Mouse (Mus musculus) left cerebral cortex, adult 6 months (tissue): ENCODE data around the gene Gm3029. TPM values are rescaled to one million over a fixed set of nuclear protein-coding genes. Genes with fewer than 3 reads are reported as not detected.

ENCODE experiments used
- long read RNA-seq, 2 experiments: library from polyadenylated mRNA; unstranded; transcript quantifications; one replicate each; pipeline ENCODE4 v2.0.0; 2019 to 2020
- polyA plus RNA-seq: library from polyadenylated mRNA; unstranded; fragments of <200 nt; fragmentation: Nextera tagmentation; gene quantifications from 2 replicates; pipeline ENCODE4 v1.2.3, GENCODE M21; 2021

Gene Gm3029
- not detected in 2 replicates for polyA plus RNA-seq
- long read RNA-seq, experiment 1 = 0 reads
- long read RNA-seq, experiment 2 = 0 reads

GRCm38 (mm10) chr14:3931456-3931855, at the start of gene Gm3029:
Gm3029 (plus strand) TSS chr14:3931756.

GRCm38 (mm10) chr14:3883872-3884271, 47.7 kb upstream of the Gm3029 start, which contains the start of gene Gm2916:
Gm2916 (plus strand) TSS chr14:3884172.

GRCm38 (mm10) chr14:3963247-3963646, 31.7 kb downstream of the Gm3029 start, which contains the start of gene Gm3095:
Gm3095 (plus strand) TSS chr14:3963547.

Other genes starting within 250 kb of the Gm3029 start
- gene Gm3043, start 243.0 kb upstream of the Gm3029 start, polyA plus RNA-seq = not detected in 2 replicates
- gene Gm3002, start 121.7 kb upstream of the Gm3029 start, polyA plus RNA-seq = 0.43 and 0.47 TPM in 2 replicates
- not detected in 2 replicates for gene Gm3033, start 85.5 kb upstream of the Gm3029 start, polyA plus RNA-seq
- gene Gm2916, start 47.6 kb upstream of the Gm3029 start, polyA plus RNA-seq = 0.14 and 0.17 TPM in 2 replicates
- gene Gm3095, start 31.8 kb downstream of the Gm3029 start, polyA plus RNA-seq = 0.15 TPM in 1 of 2 replicates, not detected in the other
- gene Gm3099, start 66.6 kb downstream of the Gm3029 start, polyA plus RNA-seq = not detected in 2 replicates
- 0.12 and 0.18 TPM in 2 replicates for gene Gm5796, start 92.2 kb downstream of the Gm3029 start, polyA plus RNA-seq
- gene Gm3115, start 152.4 kb downstream of the Gm3029 start, polyA plus RNA-seq = not detected in 2 replicates
- gene Gm8108, start 178.8 kb downstream of the Gm3029 start, polyA plus RNA-seq = 0.51 TPM in 1 of 2 replicates, not detected in the other
- not detected in 2 replicates for gene Gm3127, start 233.3 kb downstream of the Gm3029 start, polyA plus RNA-seq